Mouse (Mus musculus) heart, adult 2 months (tissue): ENCODE data around the gene Ppp2r1a.

ENCODE experiments used
- CTCF ChIP-seq: fragments of 200-600 bp; IDR thresholded peaks from 2 replicates; pipeline ENCODE4 v1.8.1; 2022; ENCODE audit warnings: antibody characterized with exemption, mild to moderate bottlenecking, moderate library complexity
- EP300 ChIP-seq: fragments of 200-500 bp; IDR thresholded peaks from 2 replicates; pipeline ENCODE4 v1.6.1; 2011; ENCODE audit warnings: low read depth, low read length, control low read depth; ENCODE audit not compliant: insufficient read depth
- POLR2A ChIP-seq: fragments of 200-500 bp; IDR thresholded peaks from 2 replicates; pipeline ENCODE4 v1.6.1; 2011; ENCODE audit warnings: mild to moderate bottlenecking, low read depth, low read length, control low read depth; ENCODE audit not compliant: insufficient read depth

GRCm38 (mm10) chr17:20993716-20994115, 48.6 kb downstream of the Ppp2r1a start:
- TF ChIP-seq CTCF = no peak
- TF ChIP-seq POLR2A = no peak
- TF ChIP-seq EP300 = no peak
